Mouse (Mus musculus): ENCODE results near the gene Gpsm3. TPM values are rescaled to one million over a fixed set of nuclear protein-coding genes. Genes with fewer than 3 reads are reported as not detected.
A peak's percentile ranks its signal among the peaks of the same experiment; 100 is the strongest.

Gene Gpsm3
- total RNA-seq, 2 experiments from 2014 or later, result 2.3 to 4.3 TPM

GRCm38 (mm10) chr17:34601796-34602195, 12.2 kb downstream of the Gpsm3 start:
- DNase-seq (ENCODE audit: low spot score in 2 of 2), result no peak

GRCm38 (mm10) chr17:34603375-34604060, 13.9 kb downstream of the Gpsm3 start, which contains the start of gene Rnf5:
Gene Rnf5 (minus strand): TSS chr17:34603690.
- peak; percentile 99 for DNase-seq (ENCODE audit: low spot score in 2 of 2)

GRCm38 (mm10) chr17:34604061-34604508, 14.5 kb downstream of the Gpsm3 start, which contains the start of gene Agpat1:
Gene Agpat1 (plus strand): TSS chr17:34604262.
- DNase-seq (ENCODE audit: low spot score in 2 of 2), result peak; percentile 96 to 97

DNA sequence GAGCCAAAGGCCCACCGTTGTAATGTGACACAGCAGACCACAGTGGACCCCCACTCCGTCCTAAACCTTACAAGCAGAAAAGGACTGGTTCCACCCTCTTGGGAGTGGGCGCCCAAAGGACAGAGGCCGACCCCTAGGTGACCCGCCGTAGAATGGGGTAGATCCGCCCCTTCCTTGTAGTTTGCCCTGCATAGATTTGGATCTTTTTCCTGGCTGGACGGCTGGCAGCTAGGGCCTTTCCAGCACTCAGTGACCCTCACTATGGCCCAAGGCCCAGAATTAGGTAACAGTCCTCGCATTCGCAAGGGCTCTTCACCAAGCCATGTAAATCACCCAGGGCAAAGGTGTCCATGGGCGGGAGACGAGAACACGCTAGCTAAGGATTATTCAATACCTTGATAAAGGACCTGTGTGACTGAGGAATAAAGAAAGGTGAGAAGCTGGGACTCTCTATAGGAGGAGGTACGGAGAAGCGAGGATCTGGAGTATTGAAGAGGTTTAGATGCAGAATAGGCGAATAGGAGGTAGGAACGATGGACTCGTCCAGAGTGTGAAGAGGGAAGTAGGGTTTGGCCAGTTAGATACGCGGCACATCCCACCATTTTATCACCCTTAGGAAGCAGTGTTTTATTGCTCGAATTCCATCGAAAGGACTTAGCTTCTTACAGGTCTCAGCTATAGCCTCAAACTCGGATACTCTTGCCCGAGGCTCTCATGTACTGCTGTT, 15.1 kb downstream of the Gpsm3 start:
- DNase-seq (ENCODE audit: low spot score in 2 of 2), result no peak

- DNase-seq (ENCODE audit: low spot score in 2 of 2), result peak; percentile 99
These were observed 16.0 kb downstream of the Gpsm3 start for GRCm38 (mm10) chr17:34605609-34606008.

- peak in 1 of 2 experiments; percentile 51 for DNase-seq (ENCODE audit: low spot score in 2 of 2)
These were observed 16.8 kb downstream of the Gpsm3 start for GRCm38 (mm10) chr17:34606186-34607039.

DNA sequence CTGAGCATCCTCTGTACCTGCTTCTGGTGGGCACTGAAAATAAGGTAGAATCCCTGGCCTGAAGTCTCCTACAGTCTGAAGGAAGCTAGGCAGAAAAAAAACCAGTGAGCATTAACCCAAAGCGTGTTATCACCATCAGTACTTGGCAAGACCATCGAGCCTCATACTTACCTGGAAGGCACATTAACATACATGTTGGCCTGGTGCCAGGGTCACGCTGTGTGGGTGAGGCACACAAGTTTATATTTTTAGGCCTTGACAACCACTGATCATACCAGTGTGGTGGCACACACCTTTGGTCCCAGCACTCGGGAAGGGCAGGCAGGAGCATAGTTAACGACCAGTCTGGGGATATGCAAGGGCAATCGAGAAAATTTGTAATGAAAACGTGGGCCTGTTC, 18.4 kb downstream of the Gpsm3 start:
- no peak for DNase-seq (ENCODE audit: low spot score in 2 of 2)

- DNase-seq (ENCODE audit: low spot score in 2 of 2), result no peak
These were observed 21.4 kb downstream of the Gpsm3 start for GRCm38 (mm10) chr17:34611050-34611449.

DNA sequence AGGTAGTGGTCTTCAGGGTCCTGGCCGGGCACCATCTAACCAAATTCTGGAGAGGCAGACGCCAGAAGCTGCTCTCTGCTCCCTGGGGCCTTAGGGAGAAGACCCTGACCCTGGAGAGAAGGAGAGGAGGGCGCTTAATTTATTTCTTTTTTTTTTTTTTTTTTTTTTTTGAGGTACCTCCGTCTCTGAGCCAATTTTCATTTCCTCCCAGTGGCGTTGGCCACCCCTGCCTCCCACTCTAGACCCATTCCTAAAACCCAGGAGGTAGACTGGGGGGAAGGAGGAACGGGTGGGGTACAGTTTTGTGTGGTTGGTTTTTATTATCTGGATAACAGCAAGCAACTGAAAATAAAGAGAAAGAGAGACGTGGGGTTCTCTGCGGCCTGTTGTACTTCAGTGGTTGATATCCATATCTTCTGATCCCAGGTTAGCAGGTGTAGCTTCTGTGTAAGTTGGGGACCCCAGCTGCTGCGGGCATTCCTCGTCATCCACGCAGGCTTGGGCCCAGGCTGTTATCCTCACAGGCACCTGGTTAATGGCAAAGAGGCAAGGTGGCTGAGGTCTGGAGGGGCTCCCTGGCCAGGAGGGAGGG, 23.5 kb downstream of the Gpsm3 start:
- DNase-seq (ENCODE audit: low spot score in 2 of 2), result no peak

DNA sequence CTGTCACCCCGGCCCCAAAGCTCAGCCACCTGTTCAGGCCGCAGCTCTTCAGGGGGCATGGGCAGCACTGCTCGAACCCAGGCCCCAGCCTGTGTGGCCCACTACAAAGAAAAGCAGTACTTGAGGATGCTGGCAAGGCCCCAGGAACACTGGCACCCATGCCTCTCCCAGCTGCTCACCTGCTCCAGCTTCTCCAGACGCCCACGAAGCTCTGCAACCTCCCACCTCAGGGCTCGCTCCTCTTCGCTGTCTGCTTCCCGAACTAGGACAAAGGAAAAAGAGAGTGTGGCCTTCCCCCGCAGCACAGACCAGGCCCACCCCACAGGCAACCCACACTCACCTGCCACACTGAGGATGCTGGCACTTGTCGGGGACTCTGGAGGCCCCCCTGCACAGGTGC, 24.2 kb downstream of the Gpsm3 start:
- no peak for DNase-seq (ENCODE audit: low spot score in 2 of 2)

GRCm38 (mm10) chr17:34615871-34616270, 26.3 kb downstream of the Gpsm3 start, which contains the start of gene Egfl8:
Gene Egfl8 (minus strand): TSS chr17:34615971.
- DNase-seq (ENCODE audit: low spot score in 2 of 2), result no peak

DNA sequence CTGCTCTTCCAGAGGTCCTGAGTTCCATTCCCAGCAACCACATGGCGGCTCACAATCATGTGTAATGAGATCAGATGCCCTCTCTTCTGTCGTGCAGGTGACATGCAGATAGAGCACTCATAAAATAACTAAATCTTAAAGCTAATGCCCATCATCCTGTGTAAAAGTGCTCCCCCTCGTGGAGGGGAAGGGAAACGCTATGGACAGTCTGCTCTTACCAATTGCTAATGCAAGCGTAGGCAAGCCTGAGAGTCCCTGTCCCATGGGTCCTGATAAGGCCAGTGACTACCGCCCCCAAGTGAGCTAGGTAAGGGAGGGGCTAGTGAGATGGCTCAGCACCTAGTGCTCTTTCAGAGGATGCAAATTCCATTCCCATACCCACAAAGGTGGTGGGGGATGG, 29.4 kb downstream of the Gpsm3 start:
- DNase-seq (ENCODE audit: low spot score in 2 of 2), result peak; percentile 57 to 71

GRCm38 (mm10) chr17:34621006-34621405, 31.4 kb downstream of the Gpsm3 start:
- no peak for DNase-seq (ENCODE audit: low spot score in 2 of 2)

- no peak for DNase-seq (ENCODE audit: low spot score in 2 of 2)
These were observed 33.6 kb downstream of the Gpsm3 start for GRCm38 (mm10) chr17:34623161-34623560.

DNA sequence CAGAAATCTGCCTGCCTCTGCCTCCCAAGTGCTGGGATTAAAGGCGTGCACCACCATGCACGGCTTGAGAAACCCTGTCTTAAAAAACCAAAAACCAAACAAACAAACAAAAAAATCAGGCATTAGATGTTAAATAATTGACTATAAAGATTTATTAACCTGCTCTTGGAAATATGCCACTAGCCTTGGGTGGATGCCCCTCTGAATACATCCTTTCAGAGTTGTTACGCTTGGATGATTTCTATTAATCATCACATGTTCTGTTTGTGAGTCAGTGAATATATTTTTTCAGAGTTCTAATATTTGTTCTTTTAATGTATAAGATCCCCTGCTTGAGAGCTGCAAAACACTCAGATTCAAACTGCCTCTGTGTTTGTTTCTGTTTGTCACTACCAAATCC, 35.4 kb downstream of the Gpsm3 start:
- no peak for DNase-seq (ENCODE audit: low spot score in 2 of 2)

- DNase-seq (ENCODE audit: low spot score in 2 of 2), result no peak
These were observed 36.6 kb downstream of the Gpsm3 start for GRCm38 (mm10) chr17:34626062-34626772.

GRCm38 (mm10) chr17:34626773-34627092, 37.1 kb downstream of the Gpsm3 start:
- DNase-seq (ENCODE audit: low spot score in 2 of 2), result peak in 1 of 2 experiments; percentile 56

GRCm38 (mm10) chr17:34627093-34627942, 37.7 kb downstream of the Gpsm3 start:
- DNase-seq (ENCODE audit: low spot score in 2 of 2), result peak; percentile 79 to 88

DNA sequence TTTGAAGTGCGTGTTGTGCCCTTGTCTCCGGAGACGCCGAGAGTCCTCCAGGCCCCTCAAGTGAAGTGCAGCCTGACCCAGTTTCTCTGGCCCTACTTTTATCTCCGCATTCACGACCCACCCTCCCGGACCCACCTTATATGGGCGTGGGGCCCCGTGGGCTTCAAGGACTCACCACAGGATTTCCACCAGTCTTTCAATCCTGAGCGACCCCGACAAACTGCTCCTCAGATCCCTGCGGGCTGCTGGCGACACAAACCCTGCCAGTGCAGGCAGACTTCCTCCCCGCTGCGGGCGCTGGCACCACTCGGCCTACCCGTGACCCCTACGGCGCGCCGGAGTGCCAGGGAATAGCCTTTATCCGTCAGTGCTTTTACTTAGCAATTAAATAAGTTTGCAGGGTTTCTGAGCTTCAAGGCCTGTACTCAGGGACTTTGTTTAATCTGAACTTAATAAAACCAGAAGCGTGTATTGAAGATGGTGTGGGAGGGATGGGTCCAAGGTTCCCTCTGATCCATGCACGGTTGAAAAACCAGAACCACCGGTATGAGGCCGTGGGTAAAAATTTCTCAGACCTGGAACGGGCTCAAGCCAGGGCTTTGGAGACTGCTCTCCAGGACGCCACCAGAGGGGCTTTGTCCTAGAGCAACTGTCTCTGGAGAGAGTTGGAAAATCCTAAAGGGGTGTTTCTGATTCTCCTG, 38.5 kb downstream of the Gpsm3 start, which contains the start of gene Ppt2:
Gene Ppt2 (minus strand): TSS at position 568 of the 701 bp plus-strand sequence.
- peak; percentile 55 to 62 for DNase-seq (ENCODE audit: low spot score in 2 of 2)
